Mouse (Mus musculus): ENCODE results near the gene Mef2d. TPM values are rescaled to one million over a fixed set of nuclear protein-coding genes. Genes with fewer than 3 reads are reported as not detected.

Gene Mef2d
- total RNA-seq, 2 experiments from 2014 or later: 111 to 122 TPM

DNA sequence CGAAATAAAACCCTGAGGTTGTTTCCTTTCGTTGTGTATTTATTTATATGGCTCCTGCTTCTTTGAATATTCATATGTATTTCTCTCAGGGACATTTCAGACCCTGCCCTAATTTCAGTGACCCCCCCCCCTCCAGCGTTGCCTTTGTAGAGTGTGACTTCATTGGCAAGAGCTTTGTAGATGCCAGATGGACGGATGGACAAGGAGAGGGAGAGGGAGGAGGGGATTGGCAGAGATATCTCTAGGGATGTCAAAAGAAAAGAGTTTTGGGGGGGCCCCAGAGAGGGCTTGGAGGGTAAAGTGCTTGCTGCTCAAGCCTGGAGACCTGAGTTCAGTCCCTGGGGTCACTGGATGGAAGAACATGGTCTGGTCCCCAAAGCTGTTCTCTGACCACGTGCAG, 61.3 kb downstream of the Mef2d start:
- intact Hi-C loops (cut with DNase I): no loop called here
- no peak for DNase-seq (ENCODE audit: low spot score)

DNA sequence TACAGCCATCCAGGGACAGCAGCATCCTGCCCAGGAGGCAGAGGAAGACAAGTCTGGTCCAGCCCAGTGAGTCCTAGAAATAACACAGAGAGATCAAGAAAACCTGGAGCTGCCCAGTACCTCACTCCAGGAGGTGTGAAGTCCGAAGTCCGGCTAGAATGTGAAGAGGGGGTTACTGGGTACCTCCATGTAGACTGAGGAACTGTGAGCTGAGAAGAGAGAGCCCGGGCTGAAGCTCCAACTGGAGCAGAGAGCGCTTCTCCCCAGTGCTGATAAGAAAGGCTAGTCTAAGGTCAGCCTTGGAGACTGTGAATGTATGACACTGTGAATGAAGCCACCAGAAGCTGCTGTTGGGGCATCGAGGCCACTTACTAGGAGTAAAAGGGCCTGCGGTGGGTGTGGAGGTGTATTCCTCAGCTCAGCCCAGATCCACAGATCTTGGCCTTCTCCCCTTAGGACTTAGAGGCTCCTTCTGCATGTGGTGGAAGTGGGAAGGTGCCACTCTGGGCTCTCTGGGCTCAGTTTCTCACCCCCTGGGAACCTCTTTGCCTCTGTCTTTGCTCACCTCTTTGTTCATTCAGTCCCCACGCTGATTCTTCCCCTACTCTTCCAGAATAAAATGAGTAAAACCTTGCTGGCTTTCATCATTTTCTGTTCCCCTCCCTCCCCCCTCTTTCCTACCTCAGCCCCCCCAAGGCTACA, 62.0 kb downstream of the Mef2d start:
- DNase-seq (ENCODE audit: low spot score): no peak
- intact Hi-C loops (cut with DNase I): no loop called here

DNA sequence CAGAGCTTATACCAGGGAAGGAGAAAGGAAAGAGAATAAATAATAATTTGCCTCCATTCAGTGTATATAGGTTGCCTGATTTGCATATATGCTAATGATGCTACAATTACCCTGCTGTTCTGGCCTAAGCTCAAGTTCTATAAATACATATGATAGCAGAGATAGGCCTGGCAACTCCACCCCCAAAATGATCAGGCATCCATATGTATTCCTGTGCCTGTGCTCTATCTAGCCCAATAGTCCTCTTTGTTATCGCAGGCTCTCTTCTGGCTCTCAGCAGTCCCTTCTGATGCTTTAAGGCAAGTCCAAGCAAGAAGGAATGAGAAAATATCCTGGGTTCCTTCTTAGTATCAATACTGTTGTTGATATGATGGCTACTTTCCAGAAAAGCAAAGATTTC, 62.6 kb downstream of the Mef2d start:
- DNase-seq (ENCODE audit: low spot score): no peak
- intact Hi-C loops (cut with DNase I): no loop called here

DNA sequence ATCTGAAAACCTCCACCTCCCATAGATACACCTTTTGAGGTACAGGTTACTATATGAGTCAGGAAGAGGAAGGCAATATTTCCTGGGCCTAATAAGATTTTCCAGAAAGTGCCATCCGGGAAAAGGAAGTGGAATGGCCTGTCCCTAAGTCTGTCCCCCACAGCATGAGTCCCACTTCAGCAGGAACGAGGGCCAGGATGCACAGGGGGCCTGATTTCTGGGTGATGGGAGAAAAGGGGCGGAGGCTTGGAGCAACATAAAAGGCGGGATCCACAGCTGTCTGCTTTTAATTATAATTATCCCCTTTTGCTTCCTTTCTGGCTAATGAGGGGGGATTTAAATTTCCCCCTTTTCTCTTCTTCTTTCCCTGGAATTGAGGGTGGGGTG, 63.0 kb downstream of the Mef2d start:
- intact Hi-C loops (cut with DNase I): no loop called here
- DNase-seq (ENCODE audit: low spot score): no peak

DNA sequence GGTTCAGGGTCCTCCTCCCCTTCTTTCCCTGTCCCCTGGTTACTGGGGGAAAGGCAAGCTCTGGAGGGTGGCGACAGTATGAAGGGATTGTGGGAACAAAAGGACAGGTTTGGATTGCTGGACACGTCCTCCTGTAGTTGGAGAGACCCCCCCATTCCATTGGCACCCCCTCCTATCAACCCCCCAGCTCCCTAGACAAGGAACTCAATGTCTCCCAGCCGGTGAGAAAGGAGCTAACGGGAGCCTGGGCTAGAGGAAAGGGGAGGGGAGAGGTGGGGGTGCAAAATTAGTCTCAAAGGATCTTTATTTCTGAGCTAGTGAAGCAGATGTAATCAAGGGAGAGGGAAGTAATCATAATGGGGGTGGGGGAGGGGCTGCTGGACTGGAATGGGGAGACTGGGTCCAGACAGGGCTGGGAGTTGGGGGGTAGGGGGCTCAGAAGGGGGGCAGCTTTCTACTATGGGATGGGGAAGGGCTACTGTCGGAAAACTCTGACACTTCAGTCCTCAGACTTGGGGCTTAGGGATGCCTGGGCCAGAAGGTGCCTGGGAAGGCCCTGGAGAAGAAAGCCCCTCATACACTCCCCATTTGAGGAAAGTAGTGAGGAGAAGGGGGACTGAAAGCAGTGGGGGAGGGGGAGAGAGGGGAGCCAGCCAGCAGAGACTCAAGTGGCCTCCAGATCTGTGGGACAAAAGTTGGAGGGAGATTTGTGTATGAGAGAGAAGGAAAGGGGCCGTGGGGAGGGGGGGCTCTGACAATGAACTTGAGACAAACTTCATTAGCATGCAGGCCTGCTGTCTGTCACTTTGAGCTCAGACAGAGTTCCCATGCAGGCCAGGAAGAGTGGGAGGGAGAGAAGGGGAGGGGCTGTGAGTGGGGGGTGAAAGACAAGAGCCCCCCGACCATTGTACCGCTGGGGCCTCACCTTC, 63.7 kb downstream of the Mef2d start:
- no peak for DNase-seq (ENCODE audit: low spot score)
- intact Hi-C loops (cut with DNase I): no loop called here

DNA sequence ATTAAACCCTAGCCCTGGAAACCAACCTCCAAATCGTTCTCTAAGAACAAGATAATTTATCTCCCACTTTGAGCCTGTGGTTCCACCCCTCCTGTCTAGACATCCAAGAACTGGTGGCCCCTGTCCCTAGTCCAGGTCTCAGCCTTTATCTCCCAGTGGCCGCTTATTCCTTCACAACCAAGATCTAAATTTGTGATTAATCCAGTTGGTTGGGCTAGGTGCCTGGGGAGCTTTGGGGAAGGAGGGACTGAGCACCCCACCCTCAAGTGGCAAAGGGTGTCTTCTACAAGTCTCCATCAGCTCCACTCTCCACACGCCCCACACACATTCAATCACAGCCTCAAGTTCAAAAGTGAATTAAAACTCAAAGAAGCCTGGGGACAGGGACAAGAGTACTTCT, 64.3 kb downstream of the Mef2d start:
- intact Hi-C loops (cut with DNase I): no loop called here
- DNase-seq (ENCODE audit: low spot score): no peak

DNA sequence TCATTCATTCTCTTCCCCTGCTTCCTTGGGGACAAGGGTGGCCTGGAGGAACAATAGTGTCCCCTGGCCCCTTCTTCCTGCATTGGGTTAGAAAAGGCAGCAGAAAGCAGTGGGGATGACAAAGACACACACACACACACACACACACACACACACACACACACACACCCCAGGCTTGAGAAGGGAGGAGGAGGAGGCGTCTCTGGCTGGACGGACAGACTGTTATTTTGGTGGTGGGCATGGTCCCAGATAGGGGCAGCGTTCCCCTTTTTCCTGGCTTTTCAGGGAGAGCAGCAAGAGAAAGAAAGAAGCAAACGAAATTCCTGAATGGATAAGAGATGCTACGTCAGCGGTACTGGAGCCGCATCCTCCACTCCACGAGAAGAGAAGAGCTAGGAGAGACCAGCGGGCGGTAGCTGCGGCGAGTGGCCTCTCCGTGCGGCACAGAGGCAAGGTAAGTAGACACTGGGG, 64.8 kb downstream of the Mef2d start:
- intact Hi-C loops (cut with DNase I): no loop called here
- DNase-seq (ENCODE audit: low spot score): no peak

DNA sequence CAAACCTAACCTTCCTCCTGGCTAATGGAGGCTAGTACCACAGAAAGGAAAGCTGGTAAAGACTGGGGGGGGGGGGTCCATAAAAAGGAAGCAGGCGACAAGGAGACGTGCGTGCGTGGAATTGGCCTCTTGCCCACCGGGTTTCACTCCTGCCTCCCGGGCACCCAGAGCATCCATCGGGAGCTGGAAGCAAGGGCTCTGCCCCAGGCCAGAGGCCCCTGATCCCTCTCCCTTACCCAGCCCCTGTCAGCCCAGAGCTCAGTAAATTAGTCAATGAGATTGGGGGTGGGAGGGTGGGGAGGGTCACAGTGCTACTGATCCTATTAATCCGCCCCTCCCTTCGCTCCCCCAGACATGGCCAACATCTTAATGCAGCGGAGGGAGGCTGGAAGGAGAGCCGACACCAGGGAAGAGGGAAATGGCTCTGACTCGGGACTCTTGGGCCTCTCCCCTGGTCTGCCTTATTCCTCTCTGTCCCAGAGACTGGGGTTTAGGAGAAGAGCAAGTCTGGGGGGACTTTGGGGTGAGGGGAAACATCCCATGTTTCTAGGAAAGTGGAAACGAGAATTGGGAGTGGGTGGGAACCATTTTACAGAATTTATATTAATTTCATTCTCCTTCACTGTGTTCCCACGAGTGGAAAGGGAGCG, 65.4 kb downstream of the Mef2d start:
- DNase-seq (ENCODE audit: low spot score): no peak
- intact Hi-C loops (cut with DNase I): no loop called here

DNA sequence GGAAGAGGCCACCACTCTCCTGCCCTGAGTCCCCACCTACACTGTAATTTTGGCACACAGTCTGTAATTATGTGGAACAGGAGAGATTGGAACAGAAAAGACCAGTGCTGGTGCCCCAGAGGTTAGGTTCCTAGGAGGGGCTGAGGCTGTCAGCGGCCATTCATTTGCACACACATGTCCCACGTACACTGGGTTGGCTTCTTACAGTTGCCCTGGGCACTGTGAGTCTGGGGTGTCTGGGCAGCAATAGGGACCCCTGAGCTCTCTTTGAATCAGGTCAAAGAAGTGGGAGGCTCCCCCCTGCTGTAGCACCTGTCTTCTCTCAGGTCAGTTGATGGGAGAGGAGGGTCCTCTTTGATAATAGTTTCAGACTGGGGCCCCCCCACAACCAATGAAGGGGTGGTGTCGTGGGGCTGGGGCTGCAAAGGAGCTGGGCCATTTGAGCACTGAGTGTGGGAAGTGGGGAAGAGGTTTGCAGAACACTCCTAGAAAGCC, 66.1 kb downstream of the Mef2d start:
- intact Hi-C loops (cut with DNase I): no loop called here
- DNase-seq (ENCODE audit: low spot score): no peak

DNA sequence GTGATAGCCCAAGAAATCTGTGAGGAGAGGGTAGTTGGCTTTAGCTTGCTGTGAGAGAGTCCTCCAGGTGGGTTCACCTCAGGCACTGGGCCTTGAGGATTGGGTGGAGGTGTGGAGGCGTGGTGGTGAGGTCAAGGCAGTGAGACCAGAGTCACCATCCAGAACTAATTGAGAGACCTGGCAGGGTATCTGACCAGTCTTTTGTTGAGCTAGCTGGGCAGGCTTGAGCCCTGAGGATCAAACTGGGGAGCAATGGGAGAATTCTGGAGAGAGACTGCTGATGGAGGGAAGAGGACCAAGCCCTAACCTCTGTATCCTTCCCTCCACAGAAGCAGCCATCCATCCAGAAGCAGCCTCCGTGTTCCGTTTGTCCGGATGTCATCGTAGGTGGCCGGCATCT, 67.1 kb downstream of the Mef2d start:
- intact Hi-C loops (cut with DNase I): no loop called here
- no peak for DNase-seq (ENCODE audit: low spot score)

DNA sequence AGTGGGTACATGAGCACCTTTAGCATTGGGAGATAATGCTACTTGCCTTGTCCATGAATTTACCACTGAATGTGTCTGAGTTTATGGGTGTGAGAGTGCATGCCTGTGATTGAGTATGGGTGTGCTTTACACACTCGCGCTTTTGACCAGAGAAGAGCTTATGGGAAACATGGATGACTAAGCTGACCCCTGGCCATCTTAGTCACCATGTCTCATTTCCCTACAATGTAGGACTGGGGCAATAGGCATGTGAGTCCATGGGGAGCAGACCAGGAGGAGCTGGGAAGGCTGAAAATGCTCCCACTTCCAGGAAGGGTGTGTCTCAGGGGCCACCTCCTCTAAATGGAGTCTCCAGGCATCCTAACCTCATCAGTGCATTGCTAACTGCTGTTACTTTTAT, 67.9 kb downstream of the Mef2d start:
- intact Hi-C loops (cut with DNase I): no loop called here

DNA sequence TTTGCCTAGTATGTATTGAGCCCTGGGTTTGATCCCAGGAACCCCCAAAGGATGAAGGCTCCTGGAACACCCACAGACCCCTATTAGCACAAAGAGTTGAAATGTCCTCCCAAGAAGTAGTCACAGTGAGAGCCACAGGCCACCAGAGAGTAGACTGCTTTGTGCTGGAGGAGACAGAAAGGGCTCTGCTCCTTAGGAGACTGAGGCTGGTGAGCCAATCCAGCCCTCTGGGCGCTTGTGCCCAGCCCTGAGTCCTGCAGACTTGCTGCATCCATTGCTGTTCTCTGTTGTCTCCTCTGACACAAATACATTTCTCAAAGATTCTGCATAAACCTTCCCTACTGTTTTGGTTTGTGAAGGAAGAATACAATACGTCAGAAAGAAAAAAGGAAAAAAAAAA, 68.7 kb downstream of the Mef2d start:
- DNase-seq (ENCODE audit: low spot score): no peak
- intact Hi-C loops (cut with DNase I): no loop called here

More for the DNA sequence above, 67.9 kb downstream of the Mef2d start:
- DNase-seq (ENCODE audit: low spot score): no peak

DNA sequence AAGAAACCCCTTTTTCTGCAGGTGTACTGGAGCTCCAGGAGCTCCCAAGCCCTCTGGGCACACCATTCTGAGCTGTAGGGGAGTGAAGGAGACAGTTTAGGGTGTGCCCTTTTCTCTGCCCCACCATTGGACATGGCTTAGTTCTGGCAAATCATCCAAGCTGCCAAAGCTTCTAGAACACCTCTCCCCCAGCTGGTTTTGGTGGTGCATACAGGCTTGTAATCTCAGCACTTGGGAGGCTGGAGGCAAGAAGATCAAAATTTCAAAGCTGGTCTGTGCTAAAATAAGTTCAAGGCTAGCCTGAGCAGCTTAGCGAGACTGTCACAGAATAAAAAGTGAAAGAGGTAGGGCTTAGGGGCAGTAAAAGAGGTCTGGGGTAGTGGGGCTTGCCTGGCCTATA, 70.2 kb downstream of the Mef2d start:
- DNase-seq (ENCODE audit: low spot score): no peak
- intact Hi-C loops (cut with DNase I): no loop called here

DNA sequence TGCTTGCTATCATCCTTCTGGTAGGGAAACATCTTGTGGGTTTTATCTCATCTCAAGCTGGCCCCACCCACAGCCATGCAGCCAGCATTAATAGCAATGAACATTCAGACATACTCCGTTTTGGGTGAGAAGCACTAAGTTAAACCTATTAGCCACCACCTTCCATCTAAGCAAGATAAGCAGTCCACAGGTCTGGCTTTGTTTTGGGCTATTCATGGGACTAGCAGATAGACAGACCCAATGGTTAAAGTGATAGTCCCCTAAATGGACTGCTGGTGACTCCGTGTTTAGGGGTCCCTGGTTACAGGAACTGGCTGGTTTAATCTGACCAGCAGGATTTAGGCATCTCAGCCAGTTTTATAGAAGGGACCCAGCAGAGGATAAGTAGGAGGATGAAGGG, 70.8 kb downstream of the Mef2d start:
- no peak for DNase-seq (ENCODE audit: low spot score)
- intact Hi-C loops (cut with DNase I): no loop called here

DNA sequence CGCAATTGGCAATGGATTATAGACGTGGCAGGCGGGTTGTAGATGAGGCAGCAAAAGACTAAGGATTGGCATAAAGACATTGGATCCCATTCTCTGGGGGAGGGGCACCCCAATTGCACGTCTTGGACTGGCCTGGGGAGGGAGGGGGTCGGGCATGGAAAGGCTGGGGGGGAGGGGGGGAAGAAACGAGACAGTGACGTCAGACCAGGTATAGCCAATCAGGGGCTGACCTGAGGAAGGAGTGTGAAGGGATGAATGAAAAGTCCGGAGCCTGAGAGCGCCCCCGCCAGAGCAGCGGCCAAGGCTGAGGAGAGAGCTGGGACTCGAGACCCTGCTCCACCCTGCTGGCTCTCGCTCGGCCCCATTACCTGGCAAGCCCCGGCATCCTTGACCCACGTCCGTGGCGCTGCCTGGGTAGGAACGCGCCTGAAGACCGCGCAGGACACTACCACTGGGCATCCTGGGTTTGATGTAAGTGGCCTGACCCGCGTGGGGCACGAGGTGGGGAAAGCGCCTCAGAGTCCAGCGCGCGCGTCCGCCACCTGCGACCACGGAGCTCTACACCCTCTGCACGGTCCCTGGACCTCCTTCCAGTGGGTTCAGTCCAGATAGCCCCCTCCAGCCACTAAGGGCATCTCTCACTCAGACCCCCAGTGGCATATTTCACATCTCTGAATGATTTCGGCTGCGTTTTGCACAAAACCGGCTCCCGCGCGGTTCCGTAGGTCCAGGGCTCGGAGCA, 72.2 kb downstream of the Mef2d start:
- intact Hi-C loops (cut with DNase I): no loop called here
- no peak for DNase-seq (ENCODE audit: low spot score)

DNA sequence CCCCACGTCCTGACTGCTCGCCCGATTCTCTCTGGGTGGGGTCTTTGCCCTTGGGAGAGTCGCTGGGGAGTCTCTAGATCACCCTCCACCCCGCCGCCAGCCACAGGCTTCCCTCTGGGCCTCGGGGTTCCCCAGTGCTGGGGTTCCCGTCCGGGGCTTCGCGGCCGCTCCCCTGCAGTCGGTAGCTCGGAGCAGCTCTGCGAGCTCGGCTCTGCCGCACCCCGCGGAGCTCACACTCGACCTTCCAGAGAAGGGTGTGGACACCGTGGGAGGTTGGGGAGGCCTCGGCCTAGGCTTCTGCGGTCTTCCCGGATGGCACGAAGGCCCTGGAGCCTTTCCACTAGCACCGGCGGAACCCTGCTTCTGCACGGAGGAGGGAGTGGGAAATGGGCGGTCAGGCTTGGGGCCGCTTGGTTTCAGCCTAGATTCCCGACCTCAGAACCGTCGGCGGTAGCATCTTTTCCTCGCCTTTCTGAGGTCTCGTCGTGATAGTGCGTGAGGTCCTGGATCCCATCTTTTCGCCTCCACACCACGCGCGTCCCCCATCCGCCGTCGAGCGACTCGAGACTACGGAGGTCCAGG, 72.9 kb downstream of the Mef2d start:
- no peak for DNase-seq (ENCODE audit: low spot score)
- intact Hi-C loops (cut with DNase I): no loop called here

DNA sequence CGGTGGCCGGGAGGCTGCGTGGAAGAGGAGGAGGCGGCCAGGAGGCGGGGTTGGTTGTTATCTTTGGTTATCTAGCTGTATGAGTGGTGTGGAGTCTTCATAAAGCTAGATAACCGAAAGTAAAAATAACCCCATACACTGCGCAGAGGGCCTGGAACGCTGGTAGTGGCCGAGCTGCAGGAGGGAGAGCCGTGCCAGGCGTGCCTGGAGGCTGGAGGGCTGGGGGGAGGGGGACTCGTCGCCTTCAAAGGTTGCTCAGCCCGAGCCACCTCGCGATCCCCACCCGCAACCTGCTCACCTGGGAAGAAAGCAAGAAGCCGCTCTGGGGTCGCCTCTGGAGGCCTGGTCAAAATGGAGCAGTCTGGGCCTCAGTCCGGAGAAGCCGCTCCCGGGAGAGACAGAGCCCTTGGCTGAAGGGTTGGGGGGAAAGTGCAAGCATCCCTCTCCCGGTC, 73.4 kb downstream of the Mef2d start:
- DNase-seq (ENCODE audit: low spot score): no peak
- intact Hi-C loops (cut with DNase I): no loop called here

DNA sequence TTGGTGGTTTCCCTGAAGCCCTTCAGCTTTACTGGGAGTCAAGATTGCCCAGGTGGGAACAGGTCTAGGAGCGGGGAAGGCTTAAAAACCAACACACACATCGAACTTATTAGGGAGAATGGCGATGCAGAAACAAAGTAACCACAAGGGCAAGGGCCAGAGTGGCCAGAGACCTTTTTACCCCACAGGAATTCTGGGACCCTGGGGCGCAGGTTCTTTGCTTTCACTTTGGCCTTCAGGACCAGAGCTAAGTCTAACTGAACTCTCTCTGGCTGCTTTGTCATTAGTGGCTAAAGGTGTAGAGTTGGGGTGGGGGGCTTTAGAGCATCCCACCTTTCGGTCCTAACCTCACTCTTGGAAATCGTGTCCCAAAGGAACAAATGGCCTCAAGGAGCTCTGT, 73.9 kb downstream of the Mef2d start:
- intact Hi-C loops (cut with DNase I): no loop called here
- DNase-seq (ENCODE audit: low spot score): no peak

DNA sequence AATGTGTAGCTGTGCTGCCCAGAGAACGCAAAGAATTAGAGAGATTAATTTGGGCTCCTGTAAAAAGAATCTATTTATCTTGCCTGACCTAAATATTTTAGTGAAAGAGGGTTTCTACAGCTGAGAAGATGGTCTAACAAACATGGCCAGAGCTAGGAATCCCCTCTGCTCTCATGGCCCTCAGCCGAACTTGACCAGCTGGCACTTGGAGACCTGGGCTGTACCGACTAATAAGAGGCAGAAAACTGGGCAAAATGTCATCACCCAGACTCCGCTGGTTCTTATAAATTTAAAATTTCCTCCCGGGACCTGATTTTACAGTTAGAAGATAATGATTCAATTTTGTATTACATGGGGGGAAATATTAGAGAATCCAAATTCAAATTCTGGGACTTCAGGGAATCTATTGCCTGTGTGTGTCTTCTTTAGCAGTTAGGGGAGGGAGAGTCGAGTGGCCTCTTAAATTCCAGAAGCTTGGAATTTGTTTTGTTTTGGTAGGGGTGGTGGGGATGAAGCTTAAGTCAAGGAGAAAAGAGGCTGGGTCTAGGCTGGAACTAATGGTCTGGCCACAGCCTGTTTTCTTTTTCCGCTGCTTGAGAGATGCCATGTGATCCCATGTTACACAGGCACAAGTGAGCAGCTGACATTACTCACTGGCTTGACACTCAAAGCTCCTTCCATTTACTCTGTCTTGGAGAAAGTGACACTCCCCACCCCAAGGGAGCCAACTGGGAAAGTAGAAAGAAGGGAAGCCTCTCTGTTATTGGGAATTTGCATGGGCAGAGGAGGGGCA, 74.6 kb downstream of the Mef2d start:
- intact Hi-C loops (cut with DNase I): no loop called here
- DNase-seq (ENCODE audit: low spot score): no peak

Measured in heart, postnatal 25 days (tissue).